Mouse (Mus musculus) E14TG2a.4 (cell line): ENCODE measurements around the gene Nepn.

Experiments used
- CTCF ChIP-seq: conservative IDR thresholded peaks from 2 replicates; pipeline ENCODE4 v1.5.1; 2014; ENCODE audit warnings: low read length
- POU5F1 ChIP-seq: IDR thresholded peaks from 2 replicates; pipeline ENCODE4 v1.6.1; 2014; ENCODE audit warnings: low read length, borderline replicate concordance

DNA sequence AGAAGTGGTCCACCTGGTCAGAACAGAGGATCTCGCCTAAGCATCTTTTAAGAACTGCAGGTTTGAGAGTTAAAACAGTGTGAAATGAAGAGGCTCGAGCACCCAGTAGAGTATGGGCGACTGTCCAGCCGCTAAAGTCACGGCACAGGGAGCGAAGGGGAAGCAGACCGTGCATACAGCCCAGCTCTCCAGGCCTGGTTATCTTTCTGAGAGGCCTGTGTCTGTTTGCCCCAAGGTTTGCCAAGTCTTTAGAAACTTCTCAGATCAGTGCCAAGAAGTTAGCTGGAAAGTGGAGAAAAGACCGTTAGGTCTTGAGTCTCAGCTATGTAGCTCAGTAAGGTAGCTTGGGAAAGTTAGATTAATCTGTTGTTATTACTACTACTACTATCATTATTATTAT, 46.1 kb downstream of the Nepn start:
- no peak for TF ChIP-seq CTCF
- no peak for TF ChIP-seq POU5F1
